8 mouse cellular contexts compared by ENCODE assay signal in genomic region chr2:73892464-73893296, GRCm38 (mm10). TPM values are rescaled to one million over a fixed set of nuclear protein-coding genes. Genes with fewer than 3 reads are reported as not detected.
DNase-seq lines count a peak whose midpoint lies in the region; ATAC-seq lines count a peak whose summit lies in the region.

Gene Atf2, minus strand, starts transcription at chr2:73892639.

- peak; percentile 94 for ATAC-seq in heart, embryonic 13.5 days (ENCODE audit: extremely low read depth, insufficient number of reproducible peaks, low FRiP score, low TSS enrichment)
- ATAC-seq in liver, embryonic 12.5 days = peak; percentile 93
- ATAC-seq in stomach, embryonic 15.5 days (ENCODE audit: insufficient read depth, low FRiP score, low read depth) = peak; percentile 96

- peak within 1 kb of the TSS; percentile 87 for H3K4me3 ChIP-seq in brown adipose tissue, adult 24 weeks (ENCODE audit: insufficient read depth, low read depth, low read length)
- peak within 1 kb of the TSS; percentile 99 for H3K4me3 ChIP-seq in heart, embryonic 13.5 days
- H3K4me3 ChIP-seq in liver, embryonic 12.5 days = peak within 1 kb of the TSS; percentile 99
- peak within 1 kb of the TSS; percentile 96 for H3K4me3 ChIP-seq in stomach, embryonic 15.5 days (replicated peaks)

- peak; percentile 100 for DNase-seq in CD4-positive, CD25-positive, alpha-beta regulatory T cell, adult 2 months (ENCODE audit: low read depth, low spot score)
- peak; percentile 92 for DNase-seq in fat pad, adult 2 months (ENCODE audit: extremely low read depth, low read depth, low spot score)
- DNase-seq in kidney, postnatal 10 days = peak; percentile 100
- DNase-seq in natural killer cell, adult 2 months (ENCODE audit: low spot score in 2 of 2) = peak; percentile 99

- 0 out of 2 replicates have a peak, but pooled peaks cover 2% of the 10 kb centered on the region for H3K36me3 ChIP-seq in heart, embryonic 13.5 days
- no peaks in the 10 kb centered on the region; the same call in 1 of the 2 replicates for H3K36me3 ChIP-seq in liver, embryonic 12.5 days
- no peaks in the 10 kb centered on the region for H3K36me3 ChIP-seq in stomach, embryonic 15.5 days

- peak within 1 kb of the TSS; percentile 98 for H3K9ac ChIP-seq in heart, embryonic 13.5 days
- H3K9ac ChIP-seq in liver, embryonic 12.5 days = peak within 1 kb of the TSS; percentile 97
- peak within 1 kb of the TSS; percentile 98 for H3K9ac ChIP-seq in stomach, embryonic 15.5 days

- peak within 1 kb of the TSS; percentile 73 for H3K27ac ChIP-seq in brown adipose tissue, adult 24 weeks (replicated peaks; ENCODE audit: low read depth, low read length)
- H3K27ac ChIP-seq in heart, embryonic 13.5 days (replicated peaks) = peak within 1 kb of the TSS; percentile 94
- peak within 1 kb of the TSS; percentile 93 for H3K27ac ChIP-seq in liver, embryonic 12.5 days
- H3K27ac ChIP-seq in stomach, embryonic 15.5 days = peak within 1 kb of the TSS; percentile 89

- H3K9me3 ChIP-seq in heart, embryonic 13.5 days = no peaks in the 10 kb centered on the region
- no peaks in the 10 kb centered on the region for H3K9me3 ChIP-seq in liver, embryonic 12.5 days (replicated peaks)
- no peaks in the 10 kb centered on the region for H3K9me3 ChIP-seq in stomach, embryonic 15.5 days

- no peaks in the 10 kb centered on the region for H3K27me3 ChIP-seq in heart, embryonic 13.5 days (replicated peaks)
- no peaks in the 10 kb centered on the region for H3K27me3 ChIP-seq in liver, embryonic 12.5 days (replicated peaks)
- H3K27me3 ChIP-seq in stomach, embryonic 15.5 days (replicated peaks) = no peaks in the 10 kb centered on the region

- WGBS in heart, embryonic 13.5 days = under 1% methylated on average over 63 of the region's 63 CpGs
- under 1% methylated on average over 63 of the region's 63 CpGs for WGBS in liver, embryonic 12.5 days (ENCODE audit: insufficient replicate concordance)
- under 1% methylated on average over 62 of the region's 63 CpGs for WGBS in stomach, embryonic 15.5 days

- peaks cover 2% of the 10 kb centered on the region; the same call in 1 of the 2 replicates for H3K4me1 ChIP-seq in brown adipose tissue, adult 24 weeks (ENCODE audit: control insufficient read depth, insufficient read depth, insufficient read length, low read length)
- H3K4me1 ChIP-seq in heart, embryonic 13.5 days = peaks cover 15% of the 10 kb centered on the region
- peaks cover 23% of the 10 kb centered on the region for H3K4me1 ChIP-seq in liver, embryonic 12.5 days
- H3K4me1 ChIP-seq in stomach, embryonic 15.5 days = no peaks in the 10 kb centered on the region; the same call in 1 of the 2 replicates

- peak within 1 kb of the TSS; percentile 89 for H3K4me2 ChIP-seq in heart, embryonic 13.5 days
- H3K4me2 ChIP-seq in liver, embryonic 12.5 days = peak within 1 kb of the TSS; percentile 78
- peak within 1 kb of the TSS; percentile 78 for H3K4me2 ChIP-seq in stomach, embryonic 15.5 days

RNA-seq across cellular contexts. Expression of gene Atf2, which starts in this region (rescaled TPM):
- polyA plus RNA-seq in brown adipose tissue, adult 24 weeks (2012; ENCODE audit: insufficient read depth, insufficient read length, missing spikeins) = 48.3 and 76.1 TPM in 2 replicates
- polyA plus RNA-seq in heart, embryonic 13.5 days (2015; fragmentation: Nextera tagmentation; extraction: Ambion mirVana) = 33.1 and 40.0 TPM in 2 replicates
- 28.7 and 30.8 TPM in 2 replicates for polyA plus RNA-seq in liver, embryonic 12.5 days (2016; fragmentation: Nextera tagmentation; extraction: Ambion mirVana)
- 56.0 and 67.6 TPM in 2 replicates for polyA plus RNA-seq in stomach, embryonic 15.5 days (2015; fragmentation: Nextera tagmentation; extraction: Ambion mirVana)

Comparison
In these comparisons a context has a peak if more than half of its experiments do, and no peak if none do; other contexts are left out.
1. Peak in every context shown above with its lines: DNase-seq, ATAC-seq, H3K4me3 ChIP-seq and H3K27ac ChIP-seq.